Mouse (Mus musculus): ENCODE results near the gene Zfp740.
"Not testable (repeated sequence)": the region's sequence is repeated elsewhere in the genome, so short reads cannot be mapped to it uniquely, and the experiment has no call there.

The Zfp740 gene

GRCm38 (mm10) chr15:102202971-102203834 is at the start of gene Zfp740:
TSS of gene Zfp740 (plus strand) at chr15:102203249.
- DNase-seq, result peak; percentile 97 to 98

- not testable (repeated sequence) for DNase-seq
These were observed 48.0 kb upstream of the Zfp740 start for GRCm38 (mm10) chr15:102155006-102155405.

- peak in 1 of 2 experiments; percentile 32 for DNase-seq
These were observed 46.2 kb upstream of the Zfp740 start for GRCm38 (mm10) chr15:102156836-102157235.

- no peak for DNase-seq
These were observed 42.5 kb upstream of the Zfp740 start for GRCm38 (mm10) chr15:102160415-102161060.

- no peak for DNase-seq
These were observed 39.0 kb upstream of the Zfp740 start for GRCm38 (mm10) chr15:102163900-102164693.

GRCm38 (mm10) chr15:102165468-102166100 is 37.5 kb upstream of the Zfp740 start:
- no peak for DNase-seq

- peak; percentile 55 to 72 for DNase-seq
These were observed 35.4 kb upstream of the Zfp740 start for GRCm38 (mm10) chr15:102167620-102168021.

GRCm38 (mm10) chr15:102169064-102169463 is 34.0 kb upstream of the Zfp740 start:
- DNase-seq, result no peak

- no peak for DNase-seq
These were observed 29.5 kb upstream of the Zfp740 start for GRCm38 (mm10) chr15:102173581-102173980.

GRCm38 (mm10) chr15:102175736-102176319 is 27.2 kb upstream of the Zfp740 start:
- DNase-seq, result peak; percentile 38 to 57

GRCm38 (mm10) chr15:102176571-102177316 is 26.3 kb upstream of the Zfp740 start:
- no peak for DNase-seq

GRCm38 (mm10) chr15:102177417-102177816 is 25.6 kb upstream of the Zfp740 start:
- no peak for DNase-seq

GRCm38 (mm10) chr15:102178279-102178678 is 24.8 kb upstream of the Zfp740 start:
- DNase-seq, result peak; percentile 80 to 83

- no peak for DNase-seq
These were observed 23.9 kb upstream of the Zfp740 start for GRCm38 (mm10) chr15:102179106-102179505.

GRCm38 (mm10) chr15:102179924-102180323 is 23.1 kb upstream of the Zfp740 start:
- DNase-seq, result no peak

- DNase-seq, result no peak
These were observed 20.0 kb upstream of the Zfp740 start for GRCm38 (mm10) chr15:102183076-102183475.

- DNase-seq, result no peak
These were observed 16.8 kb upstream of the Zfp740 start for GRCm38 (mm10) chr15:102186239-102186638.

GRCm38 (mm10) chr15:102188096-102188495 is 15.0 kb upstream of the Zfp740 start:
- peak; percentile 45 to 62 for DNase-seq

- DNase-seq, result no peak
These were observed 14.2 kb upstream of the Zfp740 start for GRCm38 (mm10) chr15:102188883-102189282.

GRCm38 (mm10) chr15:102191699-102192098 is 11.3 kb upstream of the Zfp740 start:
- no peak for DNase-seq

GRCm38 (mm10) chr15:102192271-102192812 is 10.7 kb upstream of the Zfp740 start:
- no peak for DNase-seq
